Mouse (Mus musculus) thymus, adult 2 months (tissue): ENCODE data around the gene Tpgs1. TPM values are rescaled to one million over a fixed set of nuclear protein-coding genes. Genes with fewer than 3 reads are reported as not detected.

Source experiments
- DNase-seq: peaks from one replicate; pipeline ENCODE4 v3.0.0; 2021
- H3K27ac ChIP-seq: fragments of 200-500 bp; 2 replicates; pipeline ENCODE4 v1.5.1; 2012; ENCODE audit warnings: low read length, control low read depth; ENCODE audit not compliant: control insufficient read depth, insufficient read depth
- H3K27me3 ChIP-seq: fragments of 200-500 bp; 2 replicates; pipeline ENCODE4 v1.6.1; 2012; ENCODE audit warnings: mild to moderate bottlenecking, low read length, moderate library complexity, mixed read lengths; ENCODE audit not compliant: control insufficient read depth, insufficient read depth
- H3K36me3 ChIP-seq: fragments of 200-500 bp; 2 replicates; pipeline ENCODE4 v1.6.1; 2012; ENCODE audit warnings: mild to moderate bottlenecking, low read length, moderate library complexity; ENCODE audit not compliant: control insufficient read depth, insufficient read depth
- H3K4me1 ChIP-seq: fragments of 200-500 bp; replicated peaks from 2 replicates; pipeline ENCODE4 v1.6.1; 2012; ENCODE audit warnings: low read length; ENCODE audit not compliant: control insufficient read depth, insufficient read depth
- H3K4me3 ChIP-seq: fragments of 200-500 bp; 2 replicates; pipeline ENCODE4 v1.5.1; 2012; ENCODE audit warnings: mild to moderate bottlenecking, low read length, control low read depth, moderate library complexity; ENCODE audit not compliant: control insufficient read depth, insufficient read depth
- CTCF ChIP-seq: fragments of 200-500 bp; IDR thresholded peaks from 2 replicates; pipeline ENCODE4 v1.5.1; 2012; ENCODE audit warnings: mild to moderate bottlenecking, control low read depth, low read length, moderate library complexity, borderline replicate concordance; ENCODE audit not compliant: control insufficient read depth, poor library complexity, insufficient read depth; ENCODE audit errors: extremely low read depth
- POLR2A ChIP-seq: fragments of 200-500 bp; IDR thresholded peaks from 2 replicates; pipeline ENCODE4 v1.6.1; 2012; ENCODE audit warnings: mild to moderate bottlenecking, low read length, control low read depth, moderate library complexity; ENCODE audit not compliant: control insufficient read depth, poor library complexity, insufficient read depth; ENCODE audit errors: extremely low read depth
- WGBS: fragments of 180-500 bp; shearing (Covaris S2); methylation state at CpG from one replicate; pipeline ENCODE4 v1.1.7; 2018; 5-methylcytosine and 5-hydroxymethylcytosine counted together
- polyA plus RNA-seq: library from polyadenylated mRNA; depleted of rRNA; stranded (reverse); fragments of >200 nt; gene quantifications from 2 replicates; pipeline ENCODE4 v1.2.3, GENCODE M21; 2012

Tpgs1 gene
- polyA plus RNA-seq, 1 experiment, result 92.3 TPM

DNA sequence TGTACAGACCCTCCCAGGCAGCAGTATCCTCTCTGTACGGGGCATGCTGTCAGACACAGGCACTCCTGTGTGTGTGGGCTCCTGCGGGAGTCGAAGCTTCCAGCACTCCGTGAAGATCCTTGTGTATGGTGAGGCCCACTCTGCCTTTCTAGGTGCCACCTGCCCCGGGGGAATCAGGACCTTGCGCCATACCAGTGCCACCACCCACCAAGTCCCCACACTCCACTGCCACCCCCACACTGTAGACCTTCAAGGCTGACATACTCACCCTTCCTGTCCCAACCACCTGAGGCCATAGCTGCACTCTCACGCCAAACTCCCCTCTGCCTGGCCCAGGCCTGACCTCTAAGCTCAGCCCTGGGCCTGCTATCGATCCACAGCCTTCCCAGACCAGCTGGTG lies 4.1 kb upstream of the Tpgs1 start:
- Histone ChIP-seq H3K4me3 (no peak overlapping the region), H3K27ac (no peak overlapping the region), H3K36me3 (no peaks in the 10 kb centered on the region), H3K27me3 (no peaks in the 10 kb centered on the region), H3K4me1 (peaks cover 3% of the 10 kb centered on the region)
- 90% methylated on average over 8 of the region's 8 CpGs for WGBS
- DNase-seq, result no peak
- TF ChIP-seq POLR2A (no peak), CTCF (no peak)

- no peak for DNase-seq
- peaks cover 9% of the 10 kb centered on the region for H3K4me1 ChIP-seq
- H3K27me3 ChIP-seq, result no peaks in the 10 kb centered on the region
- no peak overlapping the region for H3K4me3 ChIP-seq
- TF ChIP-seq POLR2A (no peak), CTCF (no peak)
- H3K27ac ChIP-seq, result no peak overlapping the region
- no peaks in the 10 kb centered on the region for H3K36me3 ChIP-seq
- 81% methylated on average over 9 of the region's 9 CpGs for WGBS
Measured at GRCm38 (mm10) chr10:79666493-79666892, 2.7 kb upstream of the Tpgs1 start.

DNA sequence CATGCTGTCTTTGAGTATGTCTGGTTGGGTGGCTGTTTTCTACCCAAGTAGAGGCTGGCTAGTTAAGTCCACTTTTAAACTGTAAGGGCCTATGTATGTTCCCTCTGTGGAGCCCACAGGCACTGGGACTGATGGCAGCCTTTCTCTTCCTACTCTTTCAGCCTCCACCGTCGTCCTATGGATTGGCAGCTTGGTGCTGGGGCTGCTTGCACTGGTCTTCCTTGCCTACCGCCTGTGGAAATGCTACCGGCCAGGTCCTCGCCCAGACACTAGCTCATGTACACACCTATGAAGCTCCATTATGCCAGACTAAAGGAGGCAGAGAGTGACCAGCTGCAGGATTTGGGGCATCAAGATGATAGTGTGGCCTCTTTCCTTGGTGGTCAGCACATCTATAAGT lies 1.1 kb upstream of the Tpgs1 start:
- H3K4me3 ChIP-seq, result no peak overlapping the region
- no peak for DNase-seq
- no peaks in the 10 kb centered on the region for H3K27me3 ChIP-seq
- no peak overlapping the region for H3K27ac ChIP-seq
- H3K4me1 ChIP-seq, result peaks cover 9% of the 10 kb centered on the region
- no peaks in the 10 kb centered on the region for H3K36me3 ChIP-seq
- TF ChIP-seq CTCF, result no peak
- TF ChIP-seq POLR2A, result no peak
- WGBS, result 78% methylated on average over 5 of the region's 5 CpGs

DNA sequence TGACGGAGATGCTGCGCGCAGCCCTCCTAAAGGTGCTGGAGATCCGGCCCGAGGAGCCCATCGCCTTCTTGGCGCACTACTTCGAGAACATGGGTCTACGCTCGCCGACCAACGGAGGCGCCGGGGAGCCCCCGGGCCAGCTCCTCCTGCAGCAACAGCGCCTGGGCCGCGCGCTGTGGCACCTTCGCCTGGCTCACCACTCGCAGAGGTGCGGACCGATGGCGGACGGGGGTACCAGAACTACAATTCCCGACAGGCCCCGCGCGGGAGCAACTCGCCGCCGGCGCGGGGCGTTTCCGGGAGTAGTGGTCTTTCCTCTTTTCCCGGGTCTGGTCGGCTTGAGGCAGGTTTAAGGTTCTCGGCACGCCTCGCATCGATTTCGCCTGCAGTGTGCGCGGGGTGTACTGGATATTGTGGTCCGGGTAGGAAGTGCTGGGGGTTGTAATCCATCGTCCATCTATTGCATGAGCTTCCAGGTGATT lies 448 bp downstream of the Tpgs1 start:
- no peak for TF ChIP-seq POLR2A
- TF ChIP-seq CTCF, result peak; percentile 33; the same call in 1 of the 2 replicates
- no peaks in the 10 kb centered on the region for H3K27me3 ChIP-seq
- H3K4me3 ChIP-seq, result peak overlapping the region; percentile 76
- WGBS, result under 1% methylated on average over 47 of the region's 47 CpGs
- no peaks in the 10 kb centered on the region for H3K36me3 ChIP-seq
- peaks cover 9% of the 10 kb centered on the region for H3K4me1 ChIP-seq
- H3K27ac ChIP-seq, result no peak overlapping the region
- peak; percentile 82 for DNase-seq

GRCm38 (mm10) chr10:79670071-79670888 lies 1.1 kb downstream of the Tpgs1 start:
- H3K4me1 ChIP-seq, result peaks cover 9% of the 10 kb centered on the region
- WGBS, result 46% methylated on average over 15 of the region's 15 CpGs
- H3K27ac ChIP-seq, result no peak overlapping the region

DNA sequence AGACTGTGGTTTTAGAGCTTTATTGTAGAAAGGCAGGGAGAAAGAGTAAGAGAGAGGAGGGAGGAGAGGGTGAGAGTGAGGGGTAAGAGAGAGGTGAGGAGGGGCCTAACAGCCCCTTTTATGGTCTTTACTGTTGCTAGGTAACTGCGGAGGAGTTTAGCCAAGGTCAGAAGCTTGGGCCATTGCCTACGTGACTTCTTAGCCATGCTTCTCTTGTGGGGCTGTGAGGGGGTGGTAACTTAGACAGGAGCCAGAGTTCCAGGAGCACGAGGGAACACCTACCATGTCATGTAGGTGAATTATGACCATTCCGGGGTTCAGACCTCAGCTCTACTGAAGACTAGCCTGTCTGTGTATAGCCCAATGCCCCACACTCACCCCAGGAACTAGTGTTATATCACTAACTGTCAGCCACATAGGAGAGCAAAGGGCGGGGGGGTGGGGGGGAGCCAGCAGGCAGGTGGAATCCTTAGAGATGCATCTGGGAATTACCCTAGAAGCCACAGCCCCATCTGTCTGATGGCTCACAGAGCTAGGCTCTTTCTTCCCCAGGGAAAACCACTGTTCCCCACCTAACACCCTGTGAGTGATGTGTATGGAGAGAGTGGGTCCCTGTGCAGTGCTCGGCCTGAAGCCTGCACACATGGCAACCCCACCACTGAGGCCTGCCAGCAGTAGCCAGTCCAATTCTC lies 2.4 kb downstream of the Tpgs1 start:
- H3K4me1 ChIP-seq, result peaks cover 9% of the 10 kb centered on the region
- 78% methylated on average over 6 of the region's 6 CpGs for WGBS

More at GRCm38 (mm10) chr10:79670071-79670888, 1.1 kb downstream of the Tpgs1 start:
- H3K4me3 ChIP-seq, result peak overlapping the region; percentile 76
- DNase-seq, result no peak
- no peaks in the 10 kb centered on the region for H3K36me3 ChIP-seq
- no peaks in the 10 kb centered on the region for H3K27me3 ChIP-seq
- TF ChIP-seq CTCF (no peak), POLR2A (no peak)

More for the DNA sequence above, 2.4 kb downstream of the Tpgs1 start:
- Histone ChIP-seq H3K4me3 (no peak overlapping the region), H3K27me3 (no peaks in the 10 kb centered on the region), H3K36me3 (no peaks in the 10 kb centered on the region), H3K27ac (no peak overlapping the region)
- DNase-seq, result no peak
- TF ChIP-seq CTCF (no peak), POLR2A (no peak)
